Mouse (Mus musculus) thymus, postnatal 36 days (tissue): ENCODE data around the gene Ncam1.

Experiments used
- DNase-seq, 2 experiments: peaks; one replicate each; pipeline ENCODE4 v3.0.0; 2022; ENCODE audit warnings: mixed read lengths in 2 of 2

Ncam1 gene

DNA sequence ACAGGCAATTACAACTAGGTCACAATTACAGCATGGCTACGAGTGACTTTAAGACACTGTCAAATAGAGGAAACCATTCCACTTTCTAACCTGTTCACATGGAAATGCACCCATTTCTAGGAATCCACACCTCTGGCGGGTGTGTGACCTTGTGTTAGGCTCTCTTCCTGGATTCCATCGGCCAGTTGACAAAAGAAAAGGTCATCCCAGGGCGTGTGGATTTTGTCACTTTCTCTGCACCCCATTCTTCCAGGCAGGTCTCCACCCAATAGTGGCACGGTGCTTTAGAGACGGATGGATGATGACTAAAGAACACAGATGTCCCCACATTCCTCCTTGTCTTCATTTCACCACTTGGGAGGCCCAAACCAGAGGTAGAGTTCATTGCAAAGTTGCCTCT lies 47.3 kb downstream of the Ncam1 start:
- no peak for DNase-seq

DNA sequence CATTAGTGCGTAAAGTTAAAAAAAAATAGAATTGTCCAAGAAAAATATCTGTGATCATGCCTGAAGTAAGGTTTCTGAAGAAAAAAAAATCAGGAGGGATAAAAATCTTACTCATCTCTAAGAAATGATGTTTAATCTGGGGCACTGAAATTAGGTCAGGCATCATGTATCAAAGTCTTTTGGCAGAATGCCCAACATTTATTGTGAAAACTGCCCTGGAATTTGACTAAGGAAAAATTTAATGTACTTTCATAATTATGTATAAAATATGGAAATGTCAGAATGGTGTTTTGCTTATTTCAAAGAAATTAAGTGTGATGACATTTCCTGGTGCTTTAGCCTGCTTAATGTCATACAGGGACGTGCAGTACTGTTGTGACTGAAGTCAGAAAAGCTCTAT lies 52.5 kb downstream of the Ncam1 start:
- DNase-seq = no peak

DNA sequence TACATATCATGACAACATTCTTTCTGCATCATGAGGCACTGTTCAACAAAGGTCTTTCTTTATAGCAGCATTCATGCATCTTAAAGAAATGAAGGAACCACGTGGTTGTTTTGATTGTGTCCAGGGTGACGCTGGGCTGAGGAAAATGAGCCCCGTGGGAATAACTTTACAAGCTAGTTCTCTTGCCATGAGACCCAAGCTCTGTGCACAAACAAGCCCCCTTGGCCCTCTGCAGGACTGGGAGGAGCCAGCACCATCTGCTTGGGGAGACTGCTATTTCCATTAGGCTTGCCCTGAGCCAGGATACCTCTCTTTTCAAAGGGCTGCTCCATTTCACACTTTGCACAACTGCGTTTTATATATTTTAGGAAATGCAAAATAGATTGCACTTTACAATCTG lies 53.0 kb downstream of the Ncam1 start:
- no peak for DNase-seq

DNA sequence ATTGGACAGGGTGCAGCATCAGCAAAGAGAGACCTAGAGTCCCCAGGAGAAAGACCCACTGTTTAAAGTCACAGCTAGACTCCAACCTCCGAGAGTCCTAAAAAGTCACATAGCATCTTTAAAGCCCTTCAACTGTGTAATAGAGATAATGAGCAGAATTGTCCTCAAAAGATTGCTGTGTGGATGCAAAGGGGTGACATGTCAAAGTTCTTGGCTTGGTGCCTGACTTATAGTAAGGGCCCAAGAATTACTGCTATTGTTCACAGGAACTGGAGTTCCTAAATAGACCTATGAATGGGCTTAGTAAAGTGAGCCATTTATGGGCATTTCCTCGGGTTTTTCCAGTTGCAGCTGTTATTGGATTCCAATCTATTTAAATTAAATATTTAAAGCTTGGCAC lies 54.4 kb downstream of the Ncam1 start:
- no peak for DNase-seq

DNA sequence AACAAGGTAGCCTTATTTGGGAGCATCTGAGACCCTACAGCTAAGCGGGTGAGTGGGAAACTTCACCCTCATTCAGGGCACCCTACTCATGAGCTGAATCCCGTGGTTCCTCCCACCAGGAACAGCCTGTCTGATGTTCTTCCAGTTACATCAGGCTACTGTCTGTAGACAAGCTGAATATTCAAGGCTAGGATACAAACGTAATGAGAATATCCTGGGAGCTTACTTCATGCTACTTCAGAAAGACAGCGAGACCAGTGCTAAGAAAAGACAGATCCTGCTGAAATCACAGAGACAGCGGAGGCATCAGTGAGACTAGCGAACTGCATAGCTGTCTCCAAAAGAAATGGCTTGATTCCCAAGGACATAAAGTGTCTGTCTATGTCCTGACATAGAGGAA lies 58.8 kb downstream of the Ncam1 start:
- no peak for DNase-seq

DNA sequence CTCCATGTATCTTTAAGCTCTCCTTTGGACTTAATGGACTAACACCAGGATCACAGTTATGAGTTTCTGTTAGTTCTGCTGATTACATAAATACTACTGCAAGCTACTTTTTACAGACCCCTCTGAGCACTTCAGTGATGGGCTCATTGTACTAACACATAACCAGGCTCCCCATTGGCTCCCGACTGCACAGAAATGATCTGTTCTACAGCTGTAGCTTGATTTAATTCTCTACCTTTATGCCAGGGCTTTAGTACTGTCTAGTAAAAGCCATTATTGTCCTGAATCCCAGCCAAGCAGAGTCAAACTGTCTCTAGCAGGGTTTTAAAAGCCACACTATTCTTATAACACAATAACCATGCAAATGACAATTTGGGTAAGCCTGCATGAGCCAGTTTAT lies 60.2 kb downstream of the Ncam1 start:
- DNase-seq = no peak

DNA sequence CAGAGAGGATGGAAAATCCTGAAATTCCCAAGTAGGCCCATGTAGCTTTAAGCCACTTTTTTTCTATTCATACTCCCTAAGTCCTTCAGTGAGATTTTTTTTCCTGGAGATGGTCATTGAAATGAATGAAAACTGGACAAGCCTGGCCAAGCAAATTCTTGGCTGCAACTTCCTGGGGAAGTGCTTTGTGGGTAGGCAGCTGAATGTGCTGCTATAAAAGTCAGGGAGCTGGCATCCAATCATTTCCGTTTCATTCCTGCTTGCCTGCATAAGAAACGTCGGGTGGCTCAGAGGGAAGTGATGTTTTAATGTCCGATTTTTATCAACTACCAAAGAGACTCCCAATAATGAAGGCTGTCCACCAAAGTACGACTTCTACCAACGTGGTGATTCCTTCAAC lies 61.6 kb downstream of the Ncam1 start:
- DNase-seq = no peak

DNA sequence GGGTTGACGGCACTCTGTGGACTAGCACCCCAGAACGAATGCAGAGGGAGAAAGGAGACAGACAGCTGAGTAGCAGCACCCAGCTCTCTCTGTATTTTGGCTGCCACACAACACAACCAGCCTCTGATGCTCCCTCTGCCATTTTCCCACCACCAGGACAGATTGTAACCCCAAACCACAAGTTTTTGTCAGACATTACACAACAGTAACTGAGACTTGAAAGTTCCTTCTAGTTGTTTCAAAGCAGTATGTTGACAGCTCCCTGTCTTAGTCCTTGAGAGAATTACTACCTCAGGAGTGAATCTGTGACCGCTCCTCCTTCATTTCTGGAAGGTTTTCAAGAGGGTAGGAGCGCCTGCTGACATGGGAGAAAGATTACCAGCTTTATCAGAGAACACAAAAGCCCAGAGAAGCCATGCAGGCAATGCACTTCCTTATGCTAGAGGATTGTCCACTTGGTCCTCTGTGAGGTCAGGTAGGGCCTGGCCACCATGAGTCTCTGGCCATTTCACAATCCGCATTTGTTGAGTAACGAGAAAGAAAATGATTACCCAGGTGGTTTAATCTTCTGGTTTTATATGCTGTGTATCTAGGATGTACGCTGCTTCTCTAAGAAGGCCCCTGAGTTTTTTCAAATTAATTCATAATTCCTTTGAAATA lies 64.2 kb downstream of the Ncam1 start:
- no peak for DNase-seq

DNA sequence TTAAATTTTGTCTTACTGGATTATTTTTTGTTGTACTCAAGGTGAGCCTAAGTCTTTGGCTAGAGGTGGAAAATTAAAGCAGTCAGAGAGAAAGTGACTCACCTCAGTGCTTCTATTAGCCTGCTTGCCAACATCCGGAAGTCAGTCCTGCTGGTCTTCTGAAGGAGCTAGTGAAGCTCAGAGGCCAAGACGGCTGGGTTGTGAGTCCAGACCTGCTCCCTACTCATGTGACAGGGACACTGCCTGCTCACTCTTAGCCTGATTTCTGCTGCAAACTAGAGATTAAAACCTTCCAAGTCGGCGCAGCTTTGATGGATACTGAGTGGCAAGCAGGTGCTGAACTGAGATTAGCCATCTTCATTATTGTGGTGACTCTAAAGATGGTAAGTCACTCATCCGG lies 65.0 kb downstream of the Ncam1 start:
- no peak for DNase-seq

DNA sequence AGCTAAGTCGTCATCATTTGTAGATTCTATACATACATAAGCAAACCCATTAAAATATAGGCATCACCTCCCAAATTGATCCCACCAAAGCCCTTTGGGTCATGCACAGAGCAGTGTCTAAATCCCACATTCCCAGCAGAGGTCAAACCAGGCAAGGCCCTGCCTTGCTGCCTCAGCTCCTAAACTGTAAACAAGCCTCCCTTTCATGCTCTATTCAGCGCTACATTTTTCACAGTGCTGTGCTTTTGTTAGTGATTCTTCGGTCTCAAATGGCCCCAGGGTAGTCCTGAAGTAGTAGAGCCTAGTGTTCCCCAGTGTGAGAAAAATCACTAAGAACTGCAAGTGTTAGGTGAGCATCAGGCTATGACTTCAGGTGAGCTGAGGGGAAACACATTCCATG lies 69.2 kb downstream of the Ncam1 start:
- DNase-seq = no peak

DNA sequence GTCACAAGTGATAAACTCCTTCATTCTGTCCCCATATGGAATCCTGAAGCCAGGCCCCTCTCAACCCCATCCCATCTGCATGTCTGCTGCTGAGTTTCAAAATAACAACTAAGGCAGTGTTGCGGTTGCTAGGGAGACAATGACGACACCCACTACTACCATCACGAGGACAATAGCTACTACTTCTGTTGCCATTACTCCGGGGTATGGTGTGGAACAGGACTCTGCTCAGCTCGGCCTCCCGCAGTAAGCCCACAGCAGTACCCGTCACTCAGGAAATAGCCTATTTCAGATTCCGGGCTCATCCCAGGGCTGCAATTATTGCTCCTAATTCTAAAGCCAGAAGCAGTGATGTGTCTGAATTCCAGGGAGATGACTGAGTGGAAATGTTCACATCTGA lies 70.5 kb downstream of the Ncam1 start:
- DNase-seq = no peak

DNA sequence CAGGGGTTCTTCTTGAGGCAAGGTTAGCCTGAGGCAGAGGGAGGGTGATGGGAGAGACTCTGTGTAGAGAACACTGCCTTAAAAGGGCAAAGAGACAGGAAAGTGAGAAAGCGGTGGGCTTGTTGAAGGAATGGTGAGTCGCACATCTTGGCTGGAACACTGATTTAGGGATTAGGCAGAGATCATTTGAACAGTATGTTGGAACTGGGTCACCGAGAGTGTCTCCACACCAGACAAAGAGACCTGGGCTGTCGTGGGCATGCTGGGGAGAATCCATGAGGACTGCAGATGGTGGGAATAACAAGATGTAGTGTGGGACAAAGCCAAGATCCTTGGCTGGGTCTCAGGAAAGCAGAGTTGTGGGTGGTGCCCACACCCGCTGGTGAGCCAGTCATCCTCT lies 76.0 kb downstream of the Ncam1 start:
- no peak for DNase-seq

DNA sequence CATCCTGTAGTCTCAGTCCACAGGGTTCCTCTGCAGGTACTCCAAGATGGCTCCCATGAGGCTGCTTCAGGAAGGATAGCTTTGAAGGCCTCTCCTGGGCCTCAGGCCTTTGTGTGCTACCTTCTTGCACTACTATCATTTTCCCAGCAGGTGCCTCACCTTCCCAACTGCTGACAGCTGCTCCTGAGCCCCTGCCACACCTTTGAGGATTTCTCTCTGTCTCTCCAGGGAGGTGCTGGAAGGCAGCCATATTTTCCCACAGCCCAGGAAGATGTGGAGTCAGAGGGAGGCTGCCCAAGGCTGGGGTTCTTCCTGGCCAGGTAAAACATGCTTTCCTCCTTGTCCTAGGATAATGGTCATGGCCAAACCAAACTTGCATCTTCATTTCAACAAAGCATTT lies 83.6 kb downstream of the Ncam1 start:
- no peak for DNase-seq

DNA sequence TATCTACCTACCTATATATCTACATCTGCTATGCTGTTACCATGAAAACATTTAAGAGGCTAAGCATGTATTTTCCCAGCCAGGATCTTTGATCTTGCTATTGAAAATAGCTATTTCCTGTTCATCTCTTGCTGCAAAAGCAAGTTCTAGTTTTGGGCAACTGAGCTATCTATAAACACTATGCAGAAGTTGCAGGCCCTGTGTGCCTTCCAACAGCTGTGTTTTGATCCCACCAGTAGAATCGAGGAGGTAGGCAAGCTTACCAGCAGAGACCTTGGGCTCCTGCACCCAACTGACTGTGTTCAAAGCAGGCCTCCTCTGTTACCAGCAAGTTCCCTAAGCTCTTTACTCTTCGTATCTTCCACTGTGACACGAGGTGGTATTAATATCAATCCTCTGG lies 84.6 kb downstream of the Ncam1 start:
- no peak for DNase-seq

DNA sequence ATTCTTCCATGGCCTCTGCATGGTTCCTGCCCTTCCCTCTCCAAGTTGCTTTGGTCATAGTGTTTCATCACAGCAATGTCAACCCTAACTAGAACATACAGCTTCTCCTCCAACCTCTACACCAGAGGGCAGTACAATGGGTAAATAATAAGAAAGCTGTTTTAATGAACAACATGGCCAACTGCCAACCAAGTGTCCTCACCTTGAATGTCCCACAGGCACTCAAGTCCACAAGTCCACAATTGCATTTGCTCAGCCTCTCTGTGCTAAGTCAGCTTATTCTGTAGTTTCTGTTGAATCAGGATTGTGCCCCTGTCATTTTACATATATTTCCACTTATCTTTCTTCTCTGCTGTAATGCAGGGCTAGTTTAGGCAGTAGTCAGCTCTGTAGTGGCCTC lies 91.1 kb downstream of the Ncam1 start:
- DNase-seq = no peak

DNA sequence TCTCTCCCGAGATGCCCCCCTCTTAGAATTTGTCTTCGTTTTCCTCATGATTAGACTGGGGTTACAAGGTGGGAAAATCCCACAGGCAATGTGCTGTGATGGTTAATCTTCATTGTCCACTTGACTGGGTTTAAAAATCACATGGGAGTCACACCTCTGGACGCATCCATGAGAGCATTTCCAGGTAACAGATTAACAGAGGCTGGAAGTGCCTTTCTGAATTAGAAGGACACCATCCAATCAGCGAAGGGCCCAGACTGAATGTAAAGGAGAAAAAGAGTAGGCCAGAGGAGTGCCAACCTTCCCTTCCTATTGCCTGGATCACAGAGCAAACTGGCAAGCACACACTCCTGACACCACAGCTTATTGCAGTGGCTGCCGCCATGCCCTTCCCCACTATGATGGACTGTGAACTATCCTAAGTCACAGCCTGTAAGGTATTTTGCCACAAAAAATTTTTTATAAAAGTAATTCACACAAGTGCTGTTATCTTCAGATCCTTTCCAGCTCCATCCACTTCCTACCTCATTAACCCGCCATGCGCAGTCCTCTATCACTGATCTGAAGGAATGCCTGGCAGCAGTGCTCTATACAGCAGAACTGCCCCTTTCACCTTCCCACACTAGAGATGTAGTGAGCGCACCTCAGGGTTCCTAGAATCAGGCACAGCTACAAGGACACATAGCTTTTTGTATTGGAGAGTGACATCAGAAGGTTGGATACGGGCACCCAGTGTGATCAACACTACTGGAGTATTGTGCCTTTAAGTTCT lies 94.3 kb downstream of the Ncam1 start:
- DNase-seq = no peak

DNA sequence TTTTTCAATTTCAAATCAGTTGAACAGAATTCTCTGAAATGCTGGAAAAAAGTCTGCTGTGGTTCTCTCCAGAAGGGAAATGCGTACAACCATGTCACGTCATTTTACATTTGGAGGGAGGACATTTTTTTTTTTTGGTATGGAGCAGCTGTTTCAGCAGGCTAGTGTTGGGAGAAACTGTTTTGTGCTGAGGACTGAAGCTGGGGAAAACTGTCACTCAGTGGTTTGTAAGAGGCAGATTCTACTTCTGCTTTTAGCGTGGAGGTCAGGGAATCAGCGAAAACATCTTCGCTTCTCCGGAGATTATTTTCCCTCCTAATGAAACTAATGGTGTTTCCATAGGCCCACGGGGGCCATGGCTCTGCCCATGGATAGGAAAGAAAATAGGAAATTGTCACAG lies 103.4 kb downstream of the Ncam1 start:
- DNase-seq = no peak

DNA sequence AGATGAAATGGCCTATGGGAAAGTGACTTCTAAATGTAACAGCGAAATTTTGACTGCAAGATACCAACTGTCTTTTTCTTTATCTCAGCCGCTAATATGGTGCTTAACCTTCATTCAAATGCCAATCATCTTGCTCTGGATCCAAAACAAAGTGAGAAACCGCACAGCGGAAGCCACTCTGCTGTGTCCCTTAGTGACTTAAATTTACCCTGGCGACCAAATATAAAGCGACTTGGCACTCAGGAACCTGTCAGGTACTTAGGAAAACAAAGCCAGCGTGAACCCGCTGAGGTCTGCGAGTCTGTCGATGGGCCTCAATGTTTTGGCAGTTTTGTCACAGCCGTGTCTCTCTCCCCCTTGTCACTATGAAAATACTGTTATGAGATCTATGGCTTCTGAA lies 105.9 kb downstream of the Ncam1 start:
- DNase-seq = no peak

DNA sequence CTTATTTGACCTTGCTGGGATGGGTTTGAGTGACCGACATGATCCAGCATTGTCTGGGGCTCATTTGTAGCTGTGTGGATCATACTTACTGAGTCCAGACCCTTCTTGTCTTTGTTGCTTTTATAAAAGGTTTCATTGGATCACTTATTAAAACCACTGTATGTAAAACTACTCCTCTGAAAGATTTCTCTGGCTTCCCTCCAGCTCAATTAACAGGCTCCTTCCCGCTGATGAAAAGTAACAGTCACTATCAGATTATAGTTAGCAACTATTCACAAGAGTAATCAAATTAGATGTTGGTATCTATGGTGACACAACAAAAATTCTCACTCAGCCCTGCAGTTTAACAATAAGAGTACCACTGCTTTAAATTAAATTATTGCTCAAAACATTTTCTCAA lies 107.4 kb downstream of the Ncam1 start:
- no peak for DNase-seq

DNA sequence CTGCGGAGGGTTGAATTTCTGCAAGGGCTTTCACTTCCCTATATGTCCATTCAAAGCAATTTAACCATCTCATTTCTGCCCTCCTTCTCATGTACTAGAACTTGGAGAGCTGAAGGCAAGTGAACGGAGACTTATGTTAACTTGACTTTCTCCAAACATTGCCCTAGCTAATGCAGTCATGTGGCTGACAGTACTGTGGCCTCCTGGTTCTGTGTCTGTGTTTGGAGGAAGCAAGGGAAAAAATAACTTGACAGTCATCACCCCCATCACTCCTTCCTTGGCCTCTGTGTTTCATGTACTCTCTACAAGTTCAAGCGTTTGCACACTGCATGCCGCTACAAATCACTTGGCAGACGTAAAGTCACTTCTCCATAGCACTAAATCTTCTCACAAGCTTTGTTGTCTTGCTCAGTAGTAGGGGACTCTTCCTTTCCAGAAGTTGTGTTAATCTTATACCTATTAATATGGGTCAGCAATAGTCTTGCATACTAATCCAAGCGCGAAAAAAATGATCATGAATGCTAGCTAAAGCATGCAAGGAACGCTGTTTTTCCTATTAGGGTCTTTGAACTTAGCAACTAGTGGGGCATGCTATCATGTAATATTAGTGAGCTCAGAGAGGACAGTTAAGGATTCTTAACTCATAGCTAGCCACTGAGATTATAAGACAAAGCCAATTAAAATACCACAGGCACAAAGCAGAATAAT lies 115.0 kb downstream of the Ncam1 start:
- no peak for DNase-seq

DNA sequence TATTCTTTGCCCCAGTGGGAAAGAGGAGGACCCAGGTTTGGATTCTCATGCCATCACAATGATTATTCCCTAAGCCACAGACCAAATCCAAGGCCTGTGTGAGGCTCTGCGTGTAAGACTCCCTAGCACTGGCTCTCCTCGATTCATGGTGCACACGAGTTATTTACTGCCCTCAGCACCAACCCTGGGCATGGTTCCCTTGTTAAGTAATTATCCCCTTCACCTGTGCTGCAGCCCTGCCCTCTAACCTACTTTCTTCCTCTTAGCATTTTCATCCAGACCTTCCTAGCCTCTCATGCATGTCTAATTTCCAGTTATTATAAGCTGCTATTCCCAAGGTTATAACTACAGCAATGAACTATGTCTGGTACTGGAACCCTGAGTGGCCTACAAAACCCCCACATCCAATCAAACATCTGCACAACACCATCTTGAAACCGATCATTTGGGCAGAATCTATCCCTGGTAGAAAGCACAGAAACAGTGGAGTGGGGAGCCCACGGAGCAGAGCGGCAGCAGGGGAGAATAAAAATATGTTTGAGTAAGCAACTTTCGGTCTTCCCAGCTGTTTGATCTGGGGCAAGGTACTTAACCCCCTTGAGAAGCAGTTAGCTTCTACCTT lies 116.8 kb downstream of the Ncam1 start:
- DNase-seq = no peak

DNA sequence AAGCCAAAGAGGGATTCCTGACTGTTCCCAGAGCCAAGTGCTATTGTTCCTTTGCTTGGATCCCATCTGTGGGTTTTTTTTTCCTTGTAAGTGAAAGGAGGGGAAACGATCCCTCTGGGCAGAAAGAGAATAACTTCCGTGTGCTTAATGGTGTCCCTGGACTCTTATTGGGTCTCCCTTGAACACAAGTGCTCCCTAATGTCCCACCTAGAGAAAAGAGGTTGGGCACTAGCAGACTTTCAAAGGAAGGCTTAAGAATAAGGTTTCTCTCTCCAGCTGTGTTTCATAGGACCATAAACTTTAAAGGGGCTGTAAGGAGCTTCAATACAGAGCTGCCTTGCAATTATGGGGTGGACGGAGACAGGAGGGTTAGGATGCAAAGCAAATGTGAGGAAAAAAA lies 119.5 kb downstream of the Ncam1 start:
- DNase-seq = no peak

DNA sequence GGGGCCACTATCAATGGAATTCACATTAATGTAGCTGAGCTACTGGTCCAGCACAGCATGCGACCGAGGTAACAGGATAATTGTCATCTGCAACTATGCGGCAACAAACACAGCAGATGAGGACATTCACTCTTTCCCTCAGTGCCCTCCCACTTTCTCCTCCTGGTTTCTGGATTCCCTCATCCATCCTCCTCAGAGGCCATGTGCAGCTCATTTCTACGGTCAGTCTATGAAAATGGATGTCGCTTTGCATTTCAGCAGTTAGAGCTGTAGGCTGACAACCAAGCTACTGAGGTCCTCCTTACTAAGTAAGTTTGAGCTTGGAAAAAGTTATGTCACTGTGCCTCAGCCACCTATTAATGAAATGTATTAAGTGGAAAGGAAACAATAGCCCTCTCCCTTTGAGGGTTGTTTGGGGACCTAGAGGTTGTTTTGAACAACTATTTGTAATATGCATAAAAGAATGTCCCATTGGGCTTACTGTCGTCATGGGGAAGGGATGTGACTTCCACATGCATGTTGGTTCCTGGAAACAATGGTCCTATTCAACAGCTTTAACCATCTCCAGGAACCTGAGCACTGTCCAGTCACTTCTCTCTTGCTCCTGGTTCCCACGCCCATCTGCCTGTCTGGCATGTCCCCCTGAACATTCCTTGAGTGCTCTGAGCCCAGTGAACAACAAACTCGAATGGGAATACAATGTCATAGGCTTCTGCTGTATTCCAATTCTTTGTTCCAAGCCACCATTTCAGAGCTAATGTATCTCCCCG lies 122.8 kb downstream of the Ncam1 start:
- no peak for DNase-seq
